Mouse (Mus musculus) intestine, embryonic 16.5 days (tissue): ENCODE data around the gene Rack1. TPM values are rescaled to one million over a fixed set of nuclear protein-coding genes. Genes with fewer than 3 reads are reported as not detected.
"Not testable (repeated sequence)": the region's sequence is repeated elsewhere in the genome, so short reads cannot be mapped to it uniquely, and the experiment has no call there.

Source experiments
- ATAC-seq: fragments of 200-750 bp; cut with Nextera tagmentation; 2 replicates; pipeline ENCODE4 v1.8.0; 2017; ENCODE audit warnings: moderate TSS enrichment, moderate library complexity
- H3K27ac ChIP-seq: fragments of 300-500 bp; sonication (generic); 2 replicates; pipeline ENCODE4 v1.5.1; 2014; ENCODE audit warnings: mild to moderate bottlenecking, low read length
- H3K27me3 ChIP-seq: fragments of 300-500 bp; sonication (generic); replicated peaks from 2 replicates; pipeline ENCODE4 v1.6.1; 2014; ENCODE audit warnings: low read length, control low read depth, mixed read lengths; ENCODE audit not compliant: control insufficient read depth, insufficient read depth
- H3K36me3 ChIP-seq: fragments of 300-500 bp; sonication (generic); 2 replicates; pipeline ENCODE4 v1.6.1; 2014; ENCODE audit warnings: low read length, control low read depth; ENCODE audit not compliant: control insufficient read depth, insufficient read depth
- H3K4me1 ChIP-seq: fragments of 300-500 bp; sonication (generic); 2 replicates; pipeline ENCODE4 v1.6.1; 2014; ENCODE audit warnings: low read length, control low read depth, mixed read lengths; ENCODE audit not compliant: control insufficient read depth, insufficient read depth
- H3K4me2 ChIP-seq: fragments of 300-500 bp; sonication (generic); 2 replicates; pipeline ENCODE4 v1.6.1; 2014; ENCODE audit warnings: low read depth, low read length, control low read depth
- H3K4me3 ChIP-seq: fragments of 300-500 bp; sonication (generic); 2 replicates; pipeline ENCODE4 v1.5.1; 2014; ENCODE audit warnings: mild to moderate bottlenecking, low read length
- H3K9ac ChIP-seq: fragments of 300-500 bp; sonication (generic); 2 replicates; pipeline ENCODE4 v1.6.1; 2014; ENCODE audit warnings: low read depth, low read length
- H3K9me3 ChIP-seq: fragments of 300-500 bp; sonication (generic); 2 replicates; pipeline ENCODE4 v1.6.1; 2016; ENCODE audit warnings: low read length, control low read depth; ENCODE audit not compliant: control insufficient read depth
- WGBS: fragments of 180-500 bp; shearing (Covaris S2); extraction: QIAGEN DNeasy Blood & Tissue Kit; methylation state at CpG from one replicate; pipeline ENCODE4 v1.1.7; 2014; 5-methylcytosine and 5-hydroxymethylcytosine counted together
- polyA plus RNA-seq: library from polyadenylated mRNA; unstranded; fragments of >200 nt; fragmentation: Nextera tagmentation; extraction: Ambion mirVana; gene quantifications from 2 replicates; pipeline ENCODE4 v1.2.1, GENCODE M21; 2015

Rack1 gene
- polyA plus RNA-seq, 1 experiment from 2014 or later, result 755 TPM

DNA sequence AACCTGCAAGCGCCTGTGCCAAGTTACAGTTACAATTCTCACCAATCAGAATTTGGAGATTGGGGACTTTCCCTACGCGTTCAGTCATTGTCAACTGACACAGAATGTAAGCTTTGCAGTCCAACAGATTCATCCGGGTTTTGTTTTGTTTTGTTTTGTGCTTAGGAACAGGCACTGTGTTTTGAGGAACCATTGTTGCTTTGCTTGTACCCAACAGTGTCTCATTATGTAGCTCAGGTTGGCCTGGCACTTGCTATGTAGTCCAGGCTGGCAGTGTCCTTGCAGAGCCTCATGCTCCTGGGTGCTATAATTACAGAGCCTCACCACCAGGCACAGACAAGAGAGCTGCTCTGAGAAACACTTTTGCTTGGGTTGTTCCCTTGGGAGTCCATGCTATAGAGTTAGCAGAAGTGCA is 42.3 kb downstream of the Rack1 start:
- no peak overlapping the region for H3K27ac ChIP-seq
- no peak overlapping the region for H3K4me3 ChIP-seq
- no peaks in the 10 kb centered on the region for H3K36me3 ChIP-seq
- 85% methylated on average over 4 of the region's 4 CpGs for WGBS
- no peaks in the 10 kb centered on the region for H3K27me3 ChIP-seq
- H3K4me1 ChIP-seq, result peaks cover 10% of the 10 kb centered on the region
- no peak overlapping the region for H3K9ac ChIP-seq
- no peak overlapping the region for H3K4me2 ChIP-seq
- ATAC-seq, result no peak
- H3K9me3 ChIP-seq, result no peaks in the 10 kb centered on the region

DNA sequence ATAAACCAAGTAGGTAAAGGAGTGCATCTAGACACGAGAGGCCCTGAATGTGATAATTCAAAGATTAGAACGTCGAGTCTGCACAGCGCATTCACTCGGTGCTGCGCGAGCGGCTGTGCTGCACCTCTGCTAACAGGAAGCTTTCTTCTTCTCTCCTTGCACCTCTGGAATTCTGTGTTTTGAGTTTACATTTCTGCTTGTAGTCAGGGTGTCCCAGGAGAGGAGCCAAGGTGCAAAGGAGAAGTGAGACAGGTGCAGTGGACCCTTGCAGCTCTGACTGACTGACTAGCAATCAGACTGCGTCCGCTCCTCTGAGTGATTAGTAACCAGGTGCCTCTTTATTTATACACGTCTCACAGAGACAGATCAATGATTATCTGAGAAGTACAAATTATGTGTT is 43.1 kb downstream of the Rack1 start:
- no peaks in the 10 kb centered on the region for H3K27me3 ChIP-seq
- ATAC-seq, result 0 out of 2 replicates have a peak, but pooled peaks have one; percentile 3

GRCm38 (mm10) chr11:48844309-48844708 is 44.2 kb downstream of the Rack1 start:
- Histone ChIP-seq H3K4me2 (no peak overlapping the region), H3K4me3 (no peak overlapping the region), H3K36me3 (no peaks in the 10 kb centered on the region), H3K27me3 (no peaks in the 10 kb centered on the region), H3K4me1 (0 out of 2 replicates have a peak, but pooled peaks cover 3% of the 10 kb centered on the region), H3K27ac (no peak overlapping the region), H3K9me3 (no peaks in the 10 kb centered on the region), H3K9ac (no peak overlapping the region)
- ATAC-seq, result no peak
- WGBS, result 57% methylated on average over 6 of the region's 6 CpGs

More for the DNA sequence above, 43.1 kb downstream of the Rack1 start:
- no peak overlapping the region for H3K9ac ChIP-seq
- H3K4me3 ChIP-seq, result no peak overlapping the region
- WGBS, result 58% methylated on average over 11 of the region's 11 CpGs
- no peaks in the 10 kb centered on the region for H3K36me3 ChIP-seq
- no peaks in the 10 kb centered on the region for H3K9me3 ChIP-seq
- peaks cover 9% of the 10 kb centered on the region for H3K4me1 ChIP-seq
- no peak overlapping the region for H3K4me2 ChIP-seq
- H3K27ac ChIP-seq, result no peak overlapping the region

- Histone ChIP-seq H3K36me3 (no peaks in the 10 kb centered on the region), H3K9ac (no peak overlapping the region), H3K27me3 (no peaks in the 10 kb centered on the region; the same call in 1 of the 2 replicates), H3K4me2 (no peak overlapping the region), H3K9me3 (no peaks in the 10 kb centered on the region), H3K4me3 (no peak overlapping the region), H3K27ac (no peak overlapping the region), H3K4me1 (0 out of 2 replicates have a peak, but pooled peaks cover 3% of the 10 kb centered on the region)
- ATAC-seq, result no peak
- WGBS, result 35% methylated on average over 13 of the region's 13 CpGs
These were observed 45.2 kb downstream of the Rack1 start for GRCm38 (mm10) chr11:48845244-48845815.

- H3K4me2 ChIP-seq, H3K4me3 ChIP-seq, ATAC-seq, H3K36me3 ChIP-seq, H3K27me3 ChIP-seq, H3K9ac ChIP-seq, H3K27ac ChIP-seq, H3K9me3 ChIP-seq, H3K4me1 ChIP-seq: not testable (repeated sequence)
- WGBS, result 77% methylated on average over 2 of the region's 2 CpGs
These were observed 46.2 kb downstream of the Rack1 start for GRCm38 (mm10) chr11:48846362-48846761.

- Histone ChIP-seq H3K9ac (no peak overlapping the region), H3K36me3 (no peaks in the 10 kb centered on the region), H3K4me3 (no peak overlapping the region), H3K27me3 (no peaks in the 10 kb centered on the region; the same call in 1 of the 2 replicates), H3K4me1 (0 out of 2 replicates have a peak, but pooled peaks cover 3% of the 10 kb centered on the region), H3K27ac (no peak overlapping the region), H3K4me2 (no peak overlapping the region), H3K9me3 (no peaks in the 10 kb centered on the region)
- 71% methylated on average over 5 of the region's 5 CpGs for WGBS
- ATAC-seq, result no peak
These were observed 46.7 kb downstream of the Rack1 start for GRCm38 (mm10) chr11:48846881-48847280.

- H3K4me2 ChIP-seq, result no peak overlapping the region
- ATAC-seq, result no peak
- no peaks in the 10 kb centered on the region for H3K36me3 ChIP-seq
- no peak overlapping the region for H3K27ac ChIP-seq
- H3K27me3 ChIP-seq, result no peaks in the 10 kb centered on the region; the same call in 1 of the 2 replicates
- H3K9me3 ChIP-seq, result no peaks in the 10 kb centered on the region
- no peak overlapping the region for H3K4me3 ChIP-seq
- peak overlapping the region; percentile 10; the same call in 1 of the 2 replicates for H3K9ac ChIP-seq
- 24% methylated on average over 2 of the region's 2 CpGs for WGBS
- peaks cover 17% of the 10 kb centered on the region for H3K4me1 ChIP-seq
These were observed 50.1 kb downstream of the Rack1 start for GRCm38 (mm10) chr11:48850240-48850639.

DNA sequence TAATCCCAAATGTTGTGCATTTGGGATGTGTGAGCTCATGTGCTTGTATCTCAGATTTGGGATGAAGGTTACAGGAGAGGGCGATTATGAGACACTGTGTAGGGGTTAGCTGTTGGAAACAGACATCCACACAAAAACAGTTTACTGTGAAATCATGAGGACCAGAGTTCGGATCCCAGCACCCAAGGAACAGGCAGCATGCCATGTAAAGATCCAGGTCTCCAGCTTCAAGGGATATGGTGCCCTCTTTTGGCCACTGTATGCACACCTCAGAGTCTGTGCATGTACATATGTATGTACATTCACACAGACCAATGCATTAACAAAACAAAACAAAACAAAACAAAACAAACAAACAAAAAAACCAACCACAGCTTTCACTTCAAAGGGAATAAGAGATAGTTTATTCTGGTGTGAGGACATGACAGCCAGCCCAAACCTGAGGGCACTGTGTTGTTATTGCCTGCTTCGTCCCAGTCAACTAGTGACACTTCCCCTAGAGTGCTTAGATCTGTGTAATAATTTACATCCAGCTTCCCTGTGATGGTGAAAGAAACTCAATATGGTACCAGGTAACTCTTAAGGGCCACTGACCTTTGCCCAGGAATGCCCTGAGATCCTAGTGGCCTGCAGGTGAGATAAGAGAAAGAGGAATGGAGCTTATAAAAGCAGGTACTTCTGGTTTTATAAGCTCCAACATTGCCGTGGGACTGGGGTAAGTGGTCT is 51.3 kb downstream of the Rack1 start:
- WGBS, result 73% methylated on average over 4 of the region's 4 CpGs
- Histone ChIP-seq H3K27me3 (no peaks in the 10 kb centered on the region; the same call in 1 of the 2 replicates), H3K9me3 (no peaks in the 10 kb centered on the region), H3K36me3 (no peaks in the 10 kb centered on the region), H3K9ac (no peak overlapping the region), H3K27ac (no peak overlapping the region), H3K4me1 (peaks cover 15% of the 10 kb centered on the region), H3K4me2 (no peak overlapping the region), H3K4me3 (no peak overlapping the region)
- ATAC-seq, result no peak

DNA sequence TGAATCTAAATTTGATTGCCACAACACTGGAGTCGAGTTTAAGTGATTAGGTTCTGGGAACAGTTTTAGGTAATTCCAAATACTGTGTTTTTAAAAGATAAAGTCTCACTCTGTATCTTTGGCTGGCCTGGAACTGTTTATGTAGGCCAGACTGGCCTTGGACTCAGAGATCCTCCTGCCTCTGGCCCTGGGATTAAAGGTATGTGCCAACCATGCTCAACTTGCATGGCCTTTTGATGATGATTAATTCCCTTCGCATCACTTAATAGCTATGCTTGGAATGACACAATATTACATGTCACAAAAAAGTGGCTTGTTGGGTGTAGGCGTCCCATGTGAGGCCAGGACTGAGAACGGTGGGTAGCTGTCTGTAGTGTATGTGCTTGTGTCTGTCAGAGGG is 52.1 kb downstream of the Rack1 start:
- WGBS, result 71% methylated on average over 4 of the region's 4 CpGs
- H3K4me2 ChIP-seq, result no peak overlapping the region
- ATAC-seq, result no peak
- no peaks in the 10 kb centered on the region for H3K9me3 ChIP-seq
- peaks cover 15% of the 10 kb centered on the region for H3K4me1 ChIP-seq
- no peak overlapping the region for H3K9ac ChIP-seq
- H3K27ac ChIP-seq, result no peak overlapping the region
- no peaks in the 10 kb centered on the region; the same call in 1 of the 2 replicates for H3K27me3 ChIP-seq
- H3K36me3 ChIP-seq, result no peaks in the 10 kb centered on the region
- no peak overlapping the region for H3K4me3 ChIP-seq
